Mouse (Mus musculus): ENCODE measurements around the gene Pld5. TPM values are rescaled to one million over a fixed set of nuclear protein-coding genes. Genes with fewer than 3 reads are reported as not detected.

Pld5 gene
- polyA plus RNA-seq, 1 experiment from 2014 or later, result 0.27 TPM

DNA sequence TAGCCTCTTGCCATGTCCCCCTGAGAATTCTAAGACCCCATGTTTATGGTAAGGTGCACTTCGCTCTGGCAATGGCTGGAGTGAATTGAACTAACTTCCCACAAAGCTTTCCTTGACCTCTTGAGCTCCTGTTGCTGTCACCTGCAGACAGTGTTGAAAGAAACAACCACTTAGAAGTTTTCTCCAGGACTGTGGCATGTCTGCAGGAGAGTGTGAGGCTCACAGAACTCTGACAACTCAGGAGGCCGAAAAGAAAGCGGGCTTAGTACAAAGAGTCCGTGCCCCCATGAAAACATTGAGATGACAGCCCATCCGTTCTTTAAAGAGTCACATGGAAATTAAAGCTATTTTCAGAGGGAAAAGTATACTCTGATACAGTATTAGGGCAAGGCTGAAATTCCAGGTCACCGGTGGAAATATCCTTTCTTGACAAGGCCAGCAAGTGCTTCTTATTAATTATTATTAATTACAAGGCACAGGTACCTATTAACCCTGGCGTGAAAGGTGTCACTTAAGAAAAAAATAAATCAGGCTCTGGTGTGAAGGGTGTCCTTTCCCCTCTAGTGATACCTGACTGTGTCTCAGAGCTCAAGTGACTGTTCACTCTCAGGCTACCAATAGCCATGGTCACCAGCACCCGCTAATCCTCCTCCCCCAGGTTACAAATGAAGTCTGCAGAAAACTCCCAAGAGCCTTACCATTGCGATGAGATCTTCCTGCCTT lies 62.0 kb downstream of the Pld5 start:
- Histone ChIP-seq H3K27ac (ENCODE audit: low read depth, low read length) (no peak overlapping the region), H3K27me3 (replicated peaks; ENCODE audit: control insufficient read depth, insufficient read depth, low read length) (no peaks in the 10 kb centered on the region), H3K4me2 (replicated peaks; ENCODE audit: low read depth) (no peak overlapping the region), H3K4me3 (ENCODE audit: low read depth, low read length) (no peak overlapping the region), H3K4me1 (replicated peaks; ENCODE audit: control insufficient read depth, insufficient read depth, low read length) (no peaks in the 10 kb centered on the region), H3K9ac (ENCODE audit: low read depth, low read length) (no peak overlapping the region), H3K9me3 (ENCODE audit: control insufficient read depth) (no peaks in the 10 kb centered on the region), H3K36me3 (ENCODE audit: control insufficient read depth, insufficient read depth) (no peaks in the 10 kb centered on the region)
- ATAC-seq, result no peak
- WGBS, result 71% methylated on average over 9 of the region's 9 CpGs
- no peak for TF ChIP-seq CTCF (IDR thresholded peaks at IDR 0.05; ENCODE audit: low read depth)

DNA sequence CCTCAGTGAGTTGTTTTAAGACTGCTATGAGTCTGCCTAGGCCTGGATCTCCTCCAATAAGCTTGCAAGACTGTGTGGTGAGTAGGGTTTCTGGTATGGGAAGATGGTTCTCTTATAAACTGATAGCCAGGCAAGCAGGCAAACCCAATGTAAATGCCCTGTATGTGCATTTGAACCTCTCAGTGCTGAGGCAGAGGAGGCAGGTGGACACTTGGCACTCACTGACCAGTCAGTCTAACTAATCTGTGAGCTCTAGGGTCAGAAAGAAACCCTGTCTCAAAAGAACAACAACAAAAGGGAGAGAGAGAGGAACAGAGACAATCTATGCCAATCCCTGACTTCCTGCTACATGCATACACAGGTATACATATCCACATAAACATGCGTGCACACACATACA lies 64.3 kb downstream of the Pld5 start:
- no peaks in the 10 kb centered on the region for H3K27me3 ChIP-seq (replicated peaks; ENCODE audit: control insufficient read depth, insufficient read depth, low read length)
- 81% methylated on average over 1 of the region's 1 CpGs for WGBS
- no peaks in the 10 kb centered on the region for H3K9me3 ChIP-seq (ENCODE audit: control insufficient read depth)
- ATAC-seq, result no peak
- no peak overlapping the region for H3K4me2 ChIP-seq (replicated peaks; ENCODE audit: low read depth)
- no peak for TF ChIP-seq CTCF (IDR thresholded peaks at IDR 0.05; ENCODE audit: low read depth)
- H3K27ac ChIP-seq (ENCODE audit: low read depth, low read length), result no peak overlapping the region
- no peak overlapping the region for H3K9ac ChIP-seq (ENCODE audit: low read depth, low read length)
- no peaks in the 10 kb centered on the region for H3K4me1 ChIP-seq (replicated peaks; ENCODE audit: control insufficient read depth, insufficient read depth, low read length)
- no peaks in the 10 kb centered on the region for H3K36me3 ChIP-seq (ENCODE audit: control insufficient read depth, insufficient read depth)
- H3K4me3 ChIP-seq (ENCODE audit: low read depth, low read length), result no peak overlapping the region

DNA sequence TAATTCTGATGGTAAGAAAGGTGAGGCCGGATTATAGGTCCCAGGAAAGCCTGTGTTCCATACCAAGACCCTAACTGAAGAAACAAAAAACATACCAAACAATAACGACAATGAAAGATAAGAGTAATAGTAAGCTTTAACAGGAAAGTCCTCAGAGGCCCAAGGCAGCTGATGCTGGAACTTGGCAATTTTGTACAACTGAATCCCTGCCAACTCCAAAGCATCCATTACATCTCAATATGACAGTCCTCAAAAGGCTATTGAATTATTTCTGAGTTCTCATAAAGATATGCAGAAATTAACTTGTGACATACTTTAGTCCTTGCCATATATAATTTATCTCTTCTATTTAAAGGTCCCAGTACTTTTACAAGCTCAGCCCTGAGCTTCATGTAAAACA lies 67.1 kb downstream of the Pld5 start:
- 83% methylated on average over 2 of the region's 2 CpGs for WGBS
- Histone ChIP-seq H3K27ac (ENCODE audit: low read depth, low read length) (no peak overlapping the region), H3K36me3 (ENCODE audit: control insufficient read depth, insufficient read depth) (no peaks in the 10 kb centered on the region), H3K27me3 (replicated peaks; ENCODE audit: control insufficient read depth, insufficient read depth, low read length) (no peaks in the 10 kb centered on the region), H3K9ac (ENCODE audit: low read depth, low read length) (no peak overlapping the region), H3K4me2 (replicated peaks; ENCODE audit: low read depth) (no peak overlapping the region), H3K9me3 (ENCODE audit: control insufficient read depth) (no peaks in the 10 kb centered on the region), H3K4me1 (replicated peaks; ENCODE audit: control insufficient read depth, insufficient read depth, low read length) (no peaks in the 10 kb centered on the region), H3K4me3 (ENCODE audit: low read depth, low read length) (no peak overlapping the region)
- no peak for ATAC-seq
- TF ChIP-seq CTCF (IDR thresholded peaks at IDR 0.05; ENCODE audit: low read depth), result no peak

DNA sequence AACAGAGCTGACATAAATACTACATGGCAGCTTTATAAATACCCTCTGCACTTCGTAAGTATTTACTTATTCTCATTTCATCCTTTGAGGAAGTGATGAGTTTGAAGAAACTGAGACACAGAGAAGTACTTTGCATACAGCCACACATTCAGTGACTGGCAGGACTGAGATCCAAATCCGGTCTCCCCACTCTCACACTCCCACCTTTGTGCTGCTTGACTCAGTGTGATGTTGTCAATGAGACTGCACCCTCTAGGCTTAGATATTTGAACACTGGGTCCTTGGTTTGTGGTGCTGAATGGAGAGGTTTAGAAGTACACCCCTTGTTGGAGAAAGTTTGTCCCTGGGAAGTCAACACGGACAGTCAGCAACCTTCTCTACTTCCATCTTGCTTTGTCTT lies 72.8 kb downstream of the Pld5 start:
- H3K36me3 ChIP-seq (ENCODE audit: control insufficient read depth, insufficient read depth), result no peaks in the 10 kb centered on the region
- no peak overlapping the region for H3K4me3 ChIP-seq (ENCODE audit: low read depth, low read length)
- no peaks in the 10 kb centered on the region for H3K27me3 ChIP-seq (replicated peaks; ENCODE audit: control insufficient read depth, insufficient read depth, low read length)
- no peaks in the 10 kb centered on the region for H3K4me1 ChIP-seq (replicated peaks; ENCODE audit: control insufficient read depth, insufficient read depth, low read length)
- no peak for ATAC-seq
- H3K4me2 ChIP-seq (replicated peaks; ENCODE audit: low read depth), result no peak overlapping the region
- WGBS, result 69% methylated on average over 3 of the region's 3 CpGs
- no peak for TF ChIP-seq CTCF (IDR thresholded peaks at IDR 0.05; ENCODE audit: low read depth)
- H3K9me3 ChIP-seq (ENCODE audit: control insufficient read depth), result no peaks in the 10 kb centered on the region
- H3K27ac ChIP-seq (ENCODE audit: low read depth, low read length), result no peak overlapping the region
- no peak overlapping the region for H3K9ac ChIP-seq (ENCODE audit: low read depth, low read length)

DNA sequence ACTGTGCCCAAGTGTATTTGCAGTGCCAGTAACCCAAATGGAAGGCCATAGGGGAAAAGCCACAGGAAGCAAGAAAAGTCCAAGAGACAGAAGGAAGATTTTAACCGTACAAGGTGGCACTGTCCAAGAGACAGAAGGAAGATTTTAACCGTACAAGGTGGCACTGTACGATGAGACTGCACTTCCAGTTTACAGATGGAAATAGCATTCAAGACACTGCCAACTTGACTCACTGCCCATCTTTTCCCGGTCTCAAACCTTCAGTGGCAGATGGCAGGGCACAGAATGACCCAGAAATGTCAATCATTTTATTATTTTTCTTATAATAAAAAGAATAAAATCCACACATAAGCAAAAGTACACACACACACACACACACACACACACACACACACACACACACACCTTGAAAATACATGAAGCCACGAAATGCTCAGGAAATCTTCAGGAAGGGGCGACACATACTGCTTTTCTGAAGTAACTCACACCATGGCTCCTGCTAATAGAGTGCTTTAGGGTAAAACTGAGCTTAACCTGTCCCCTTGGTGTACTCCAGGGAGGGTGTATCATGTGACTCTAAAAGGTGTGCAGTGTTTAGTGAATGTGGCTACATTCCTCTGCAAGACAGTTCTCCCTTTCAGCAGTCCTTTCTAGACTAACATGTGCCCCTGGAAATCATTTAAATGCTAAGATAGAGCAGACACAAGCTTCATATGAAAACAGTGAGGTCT lies 77.9 kb downstream of the Pld5 start:
- H3K4me1 ChIP-seq (replicated peaks; ENCODE audit: control insufficient read depth, insufficient read depth, low read length), result no peaks in the 10 kb centered on the region
- H3K36me3 ChIP-seq (ENCODE audit: control insufficient read depth, insufficient read depth), result no peaks in the 10 kb centered on the region
- H3K27me3 ChIP-seq (replicated peaks; ENCODE audit: control insufficient read depth, insufficient read depth, low read length), result no peaks in the 10 kb centered on the region
- H3K27ac ChIP-seq (ENCODE audit: low read depth, low read length), result no peak overlapping the region
- TF ChIP-seq CTCF (IDR thresholded peaks at IDR 0.05; ENCODE audit: low read depth), result no peak
- H3K4me2 ChIP-seq (replicated peaks; ENCODE audit: low read depth), result no peak overlapping the region
- WGBS, result 83% methylated on average over 6 of the region's 6 CpGs
- no peak overlapping the region for H3K9ac ChIP-seq (ENCODE audit: low read depth, low read length)
- no peak overlapping the region for H3K4me3 ChIP-seq (ENCODE audit: low read depth, low read length)
- ATAC-seq, result no peak
- no peaks in the 10 kb centered on the region for H3K9me3 ChIP-seq (ENCODE audit: control insufficient read depth)

DNA sequence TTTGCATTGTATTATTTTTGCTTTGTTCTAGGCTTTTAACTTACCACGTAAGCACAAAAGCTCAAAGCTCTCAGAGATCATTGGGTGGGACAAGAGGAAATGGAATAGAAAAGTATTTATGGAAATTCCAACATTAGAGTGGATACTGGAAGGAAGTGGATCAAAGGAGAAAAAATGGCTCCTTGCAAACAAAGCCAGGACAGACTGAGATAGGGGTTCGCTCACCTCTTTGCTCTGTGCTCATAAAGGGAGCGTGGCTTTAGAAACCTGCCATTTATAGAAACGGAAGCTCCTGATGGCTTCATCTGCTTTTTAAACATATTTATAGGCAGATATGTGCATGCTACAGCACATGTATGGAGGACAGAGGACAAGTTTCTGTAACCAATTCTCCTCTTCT lies 78.8 kb downstream of the Pld5 start:
- Histone ChIP-seq H3K4me1 (replicated peaks; ENCODE audit: control insufficient read depth, insufficient read depth, low read length) (no peaks in the 10 kb centered on the region), H3K4me3 (ENCODE audit: low read depth, low read length) (no peak overlapping the region), H3K4me2 (replicated peaks; ENCODE audit: low read depth) (no peak overlapping the region), H3K27ac (ENCODE audit: low read depth, low read length) (no peak overlapping the region), H3K9ac (ENCODE audit: low read depth, low read length) (no peak overlapping the region), H3K36me3 (ENCODE audit: control insufficient read depth, insufficient read depth) (no peaks in the 10 kb centered on the region), H3K9me3 (ENCODE audit: control insufficient read depth) (no peaks in the 10 kb centered on the region), H3K27me3 (replicated peaks; ENCODE audit: control insufficient read depth, insufficient read depth, low read length) (no peaks in the 10 kb centered on the region)
- no peak for ATAC-seq
- TF ChIP-seq CTCF (IDR thresholded peaks at IDR 0.05; ENCODE audit: low read depth), result no peak
- WGBS, result 81% methylated on average over 4 of the region's 4 CpGs

Data from intestine, postnatal 0 days (tissue).